Mouse (Mus musculus) ES-E14 (cell line): ENCODE data around the gene Fgr.

ENCODE experiments used
- CHD2 ChIP-seq: IDR thresholded peaks from 2 replicates; pipeline ENCODE4 v1.6.1; 2014; ENCODE audit warnings: mild to moderate bottlenecking, low read depth, low read length, inconsistent platforms
- HCFC1 ChIP-seq: IDR thresholded peaks from 2 replicates; pipeline ENCODE4 v1.6.1; 2012; ENCODE audit warnings: low read length, inconsistent platforms, borderline replicate concordance; ENCODE audit not compliant: insufficient read depth
- MAFK ChIP-seq: IDR thresholded peaks from 2 replicates; pipeline ENCODE4 v1.6.1; 2014; ENCODE audit warnings: mild to moderate bottlenecking, low read depth, low read length, inconsistent platforms; ENCODE audit not compliant: insufficient read depth
- ZC3H11A ChIP-seq: IDR thresholded peaks from 2 replicates; pipeline ENCODE4 v1.6.1; 2012; ENCODE audit warnings: low read depth, mild to moderate bottlenecking, inconsistent platforms, low read length, borderline replicate concordance

DNA sequence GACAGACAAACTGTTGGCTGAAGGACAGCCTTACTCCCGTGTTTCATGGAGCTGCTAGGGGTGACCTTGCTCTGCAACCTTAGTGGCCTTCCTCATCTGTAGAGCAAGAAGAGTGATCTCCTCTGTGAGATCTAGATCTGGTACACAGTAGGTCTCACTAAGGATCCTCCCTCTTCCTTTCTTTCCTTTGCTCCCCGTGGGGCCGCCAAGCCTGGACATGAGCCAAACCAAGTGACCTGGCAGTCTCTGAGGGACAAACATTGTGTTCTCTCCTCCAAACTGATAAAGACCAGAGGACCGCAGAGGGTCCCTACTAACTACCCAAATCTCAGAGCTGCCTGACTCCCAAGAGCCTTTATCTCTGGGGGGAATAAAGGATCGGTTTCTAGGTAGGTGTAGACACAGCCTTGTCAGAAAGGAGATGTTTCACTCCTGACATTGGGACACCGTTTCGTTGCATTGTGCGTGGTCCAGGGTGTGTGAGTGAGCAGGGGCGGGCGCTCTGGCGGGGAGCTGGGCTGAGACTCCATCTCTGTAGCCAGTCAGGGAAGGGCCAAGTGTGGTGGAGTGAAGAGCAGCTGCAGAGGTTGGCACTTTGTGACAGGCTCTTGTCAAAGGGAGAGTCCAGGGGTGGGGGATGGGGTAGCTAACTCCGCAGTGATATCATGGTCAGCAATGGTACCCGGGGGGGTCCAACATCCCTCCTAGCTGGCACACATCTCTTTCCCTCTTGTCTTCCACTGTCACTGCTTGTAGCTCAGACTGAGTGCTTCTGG is 12.8 kb upstream of the Fgr start:
- no peak for TF ChIP-seq HCFC1
- no peak for TF ChIP-seq ZC3H11A
- TF ChIP-seq MAFK, result no peak
- TF ChIP-seq CHD2, result no peak
